20 mouse cellular contexts compared by ENCODE assay signal in the genomic region with DNA sequence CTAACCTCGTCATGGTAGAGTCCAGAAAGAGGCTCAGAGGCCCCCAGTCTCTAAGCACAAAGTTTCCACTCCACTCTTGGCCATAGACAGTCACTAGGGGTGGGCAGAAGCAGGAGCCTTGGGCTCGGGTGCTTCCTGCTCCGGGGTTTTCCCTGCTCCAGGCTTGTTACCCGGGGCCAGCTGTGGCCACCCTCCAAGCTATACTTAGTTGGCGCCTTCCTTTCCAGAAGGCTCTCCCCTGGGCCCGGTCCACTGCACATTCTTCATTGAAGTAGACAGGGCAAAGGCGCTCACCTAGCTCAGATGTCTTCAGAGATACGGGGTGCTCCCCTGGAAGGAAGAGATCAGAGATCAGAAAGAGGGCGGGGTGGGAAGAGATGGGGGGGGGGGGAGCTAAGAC. TPM values are rescaled to one million over a fixed set of nuclear protein-coding genes. Genes with fewer than 3 reads are reported as not detected.
A peak's percentile ranks its signal among the peaks of the same experiment; 100 is the strongest.
DNase-seq lines count a peak whose midpoint lies in the region; ATAC-seq and TF ChIP-seq lines count a peak whose summit lies in the region.
"Had no signal": no experiment of that assay in that cellular context is flagged by ENCODE, and none has a peak within 500 bp of the region (broad histone marks: within the 10 kb centered on the region; RNA-seq: fewer than 3 reads in every experiment).

No protein-coding gene starts in this region.

- WGBS in embryonic facial prominence, embryonic 15.5 days: 80% methylated on average over 9 of the region's 9 CpGs
- WGBS in embryonic facial prominence, embryonic 10.5 days: 85% methylated on average over 9 of the region's 9 CpGs
- 71% methylated on average over 9 of the region's 9 CpGs for WGBS in stomach, postnatal 0 days

- H3K36me3 ChIP-seq in embryonic facial prominence, embryonic 15.5 days: no peaks in the 10 kb centered on the region
- no peaks in the 10 kb centered on the region for H3K36me3 ChIP-seq in embryonic facial prominence, embryonic 10.5 days (replicated peaks)
- no peaks in the 10 kb centered on the region for H3K36me3 ChIP-seq in stomach, postnatal 0 days (ENCODE audit: control insufficient read depth, insufficient read depth, low read length)
- H3K36me3 ChIP-seq: hindbrain, embryonic 15.5 days; liver, embryonic 13.5 days had no signal

- 0 out of 2 replicates have a peak, but pooled peaks have one; percentile 15 for ATAC-seq in embryonic facial prominence, embryonic 15.5 days (ENCODE audit: insufficient number of reproducible peaks, low FRiP score, low TSS enrichment, low read depth)
- ATAC-seq in Patski: peak; percentile 36
- ATAC-seq in stomach, postnatal 0 days (ENCODE audit: low FRiP score, low TSS enrichment): no peak
- ATAC-seq: forebrain, embryonic 13.5 days had no signal

- no peaks in the 10 kb centered on the region for H3K9me3 ChIP-seq in embryonic facial prominence, embryonic 15.5 days (replicated peaks)
- no peaks in the 10 kb centered on the region for H3K9me3 ChIP-seq in embryonic facial prominence, embryonic 10.5 days
- no peaks in the 10 kb centered on the region for H3K9me3 ChIP-seq in stomach, postnatal 0 days (ENCODE audit: control insufficient read depth, low read length)
- H3K9me3 ChIP-seq: forebrain, embryonic 13.5 days; hindbrain, embryonic 15.5 days; liver, embryonic 13.5 days; megakaryocyte, embryonic 14.5 days had no signal

- DNase-seq in embryonic facial prominence, embryonic 10.5 days (ENCODE audit: low spot score): no peak
- no peak for DNase-seq in Patski (ENCODE audit: low read depth, low spot score)
- peak; percentile 30 to 45 for DNase-seq in kidney, adult 8-10 months
- DNase-seq in kidney, postnatal 4 days: peak; percentile 8 to 30
- no peak for DNase-seq in urinary bladder, postnatal 10 days (ENCODE audit: low spot score)
- no peak for DNase-seq in stomach, postnatal 0 days (ENCODE audit: low spot score)
- DNase-seq in ovary, adult 18-20 months (ENCODE audit: low spot score): no peak
- DNase-seq: cerebellum, adult 18-20 months; layer of hippocampus, postnatal 36 days; left cerebral cortex, postnatal 4 days; liver, embryonic 13.5 days; right cerebral cortex, postnatal 25 days; thymus, postnatal 4 days had no signal

- CTCF ChIA-PET in Patski (lab: Charles Lee): interaction anchor here (1.3 to 3.8 kb wide), 5 partner anchors 10 to 61 kb away, joined by 3 to 22 read pairs (median 5); no protein-coding TSS in a partner anchor

- H3K9ac ChIP-seq in embryonic facial prominence, embryonic 15.5 days: no peak overlapping the region
- no peak overlapping the region for H3K9ac ChIP-seq in stomach, postnatal 0 days (ENCODE audit: low read length)
- H3K9ac ChIP-seq: forebrain, embryonic 13.5 days; hindbrain, embryonic 15.5 days; liver, embryonic 13.5 days had no signal

- no peaks in the 10 kb centered on the region for H3K4me1 ChIP-seq in embryonic facial prominence, embryonic 15.5 days
- peaks cover 4% of the 10 kb centered on the region; the same call in 1 of the 2 replicates for H3K4me1 ChIP-seq in embryonic facial prominence, embryonic 10.5 days
- H3K4me1 ChIP-seq in stomach, postnatal 0 days (replicated peaks; ENCODE audit: control insufficient read depth, insufficient read depth): no peaks in the 10 kb centered on the region
- H3K4me1 ChIP-seq: forebrain, embryonic 13.5 days; hindbrain, embryonic 15.5 days; liver, embryonic 13.5 days had no signal

- H3K4me2 ChIP-seq in embryonic facial prominence, embryonic 15.5 days (replicated peaks): no peak overlapping the region
- no peak overlapping the region for H3K4me2 ChIP-seq in stomach, postnatal 0 days (replicated peaks; ENCODE audit: low read depth)
- H3K4me2 ChIP-seq: forebrain, embryonic 13.5 days; hindbrain, embryonic 15.5 days; liver, embryonic 13.5 days had no signal

- POLR2A ChIA-PET in Patski (lab: Charles Lee): interaction anchor here (0.6 to 2.8 kb wide), 2 partner anchors 11 to 132 kb away, joined by 3 to 12 read pairs; no protein-coding TSS in a partner anchor

- H3K27me3 ChIP-seq in embryonic facial prominence, embryonic 15.5 days: no peaks in the 10 kb centered on the region
- no peaks in the 10 kb centered on the region for H3K27me3 ChIP-seq in embryonic facial prominence, embryonic 10.5 days (replicated peaks; ENCODE audit: low read depth, poor library complexity, severe bottlenecking)
- no peaks in the 10 kb centered on the region for H3K27me3 ChIP-seq in Patski
- no peaks in the 10 kb centered on the region for H3K27me3 ChIP-seq in stomach, postnatal 0 days (ENCODE audit: control insufficient read depth, insufficient read depth, low read length)
- H3K27me3 ChIP-seq: forebrain, embryonic 13.5 days; hindbrain, embryonic 15.5 days; liver, embryonic 13.5 days had no signal

- TF ChIP-seq EP300 in stomach, postnatal 0 days (optimal IDR thresholded peaks at IDR 0.05): no peak

- H3K27ac ChIP-seq in embryonic facial prominence, embryonic 15.5 days (replicated peaks): no peak overlapping the region
- H3K27ac ChIP-seq in embryonic facial prominence, embryonic 10.5 days (replicated peaks): no peak overlapping the region
- no peak overlapping the region for H3K27ac ChIP-seq in stomach, postnatal 0 days (replicated peaks)
- H3K27ac ChIP-seq: forebrain, embryonic 13.5 days; hindbrain, embryonic 15.5 days; liver, embryonic 13.5 days had no signal

- H3K4me3 ChIP-seq in embryonic facial prominence, embryonic 15.5 days (replicated peaks): no peak overlapping the region
- H3K4me3 ChIP-seq in embryonic facial prominence, embryonic 10.5 days: no peak overlapping the region
- no peak overlapping the region for H3K4me3 ChIP-seq in stomach, postnatal 0 days (ENCODE audit: low read depth, low read length)
- H3K4me3 ChIP-seq: forebrain, embryonic 13.5 days; hindbrain, embryonic 15.5 days; liver, embryonic 13.5 days; megakaryocyte, embryonic 14.5 days had no signal

- TF ChIP-seq CTCF in Patski (IDR thresholded peaks at IDR 0.05): no peak
- no peak for TF ChIP-seq CTCF in stomach, postnatal 0 days (IDR thresholded peaks at IDR 0.05; ENCODE audit: low read depth)

- in situ Hi-C loops in Patski (cut with MboI; ENCODE audit: low pct_unique_long_range_greater_than_20kb): no loop called here

RNA-seq across cellular contexts. Expression of a gene that starts 7.5 kb away (rescaled TPM):
- 8.2 and 8.9 TPM in 2 replicates for polyA plus RNA-seq in embryonic facial prominence, embryonic 15.5 days (2015; fragmentation: Nextera tagmentation; extraction: Ambion mirVana)
- polyA plus RNA-seq in embryonic facial prominence, embryonic 10.5 days (2016; fragmentation: Nextera tagmentation; extraction: Ambion mirVana): not detected in 2 replicates
- 0.63 TPM for polyA plus RNA-seq in Patski (2021)
- polyA plus RNA-seq in stomach, postnatal 0 days (2015; fragmentation: Nextera tagmentation; extraction: Ambion mirVana): 76.3 and 95.6 TPM in 2 replicates
- polyA plus RNA-seq: forebrain, embryonic 13.5 days; neural tube, embryonic 11.5 days; testis, adult 2 months had no signal

RNA-seq across cellular contexts. Expression of a gene that starts 21.2 kb away (rescaled TPM):
- polyA plus RNA-seq in embryonic facial prominence, embryonic 15.5 days (2015; fragmentation: Nextera tagmentation; extraction: Ambion mirVana): not detected in 2 replicates
- polyA plus RNA-seq in embryonic facial prominence, embryonic 10.5 days (2016; fragmentation: Nextera tagmentation; extraction: Ambion mirVana): 0.11 and 0.40 TPM in 2 replicates
- 0.04 TPM for polyA plus RNA-seq in Patski (2021)
- 0.11 TPM in 1 of 2 replicates, not detected in the other for polyA plus RNA-seq in stomach, postnatal 0 days (2015; fragmentation: Nextera tagmentation; extraction: Ambion mirVana)
- polyA plus RNA-seq: forebrain, embryonic 13.5 days; hindbrain, embryonic 15.5 days; midbrain, postnatal 0 days; neural tube, embryonic 11.5 days had no signal

RNA-seq across cellular contexts. Expression of a gene that starts 45.8 kb away (rescaled TPM):
- 0.27 and 1.1 TPM in 2 replicates for polyA plus RNA-seq in embryonic facial prominence, embryonic 15.5 days (2015; fragmentation: Nextera tagmentation; extraction: Ambion mirVana)
- 0.35 and 0.98 TPM in 2 replicates for polyA plus RNA-seq in embryonic facial prominence, embryonic 10.5 days (2016; fragmentation: Nextera tagmentation; extraction: Ambion mirVana)
- 0.45 TPM for polyA plus RNA-seq in Patski (2021)
- polyA plus RNA-seq in stomach, postnatal 0 days (2015; fragmentation: Nextera tagmentation; extraction: Ambion mirVana): 1.8 and 2.0 TPM in 2 replicates

Comparison
In these comparisons a context has a peak if more than half of its experiments do, and no peak if none do; other contexts are left out.
1. DNase-seq: peak in kidney, adult 8-10 months (2 of 2) and kidney, postnatal 4 days (2 of 2); none in embryonic facial prominence, embryonic 10.5 days (single experiment), Patski (single experiment), urinary bladder, postnatal 10 days (single experiment), stomach, postnatal 0 days (single experiment) and ovary, adult 18-20 months (single experiment).